Mouse (Mus musculus) embryonic fibroblast, embryonic 13.5 days (primary cell): Measurements from ENCODE around the gene Snph.

Experiments
- CTCF ChIP-seq: IDR thresholded peaks from 2 replicates; pipeline ENCODE4 v1.5.1; 2011; ENCODE audit warnings: mild to moderate bottlenecking, control low read depth, low read length, moderate library complexity, borderline replicate concordance; ENCODE audit not compliant: insufficient read depth
- POLR2A ChIP-seq: IDR thresholded peaks from 2 replicates; pipeline ENCODE4 v1.6.1; 2011; ENCODE audit warnings: low read depth, mild to moderate bottlenecking, control low read depth, low read length, moderate library complexity

DNA sequence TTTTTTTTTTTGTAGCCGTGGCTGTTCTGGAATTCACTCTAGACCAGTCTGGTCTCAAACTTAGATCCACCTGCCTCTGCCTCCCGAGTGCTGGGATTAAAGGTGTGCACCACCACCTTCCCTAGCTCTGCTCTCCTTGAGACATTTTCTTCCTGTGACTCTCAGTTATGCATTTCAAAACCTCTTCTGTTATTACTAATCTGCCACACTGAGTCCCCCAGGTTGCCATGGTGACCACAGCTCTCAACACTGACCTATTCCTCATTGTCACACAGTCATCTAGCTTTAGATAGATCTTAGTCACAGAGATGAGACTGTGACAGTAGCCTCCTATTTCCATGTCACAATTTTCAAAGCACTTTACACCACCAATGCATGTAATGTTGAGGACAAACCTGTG is 62.9 kb downstream of the Snph start:
- TF ChIP-seq POLR2A: no peak
- TF ChIP-seq CTCF: no peak
